Mouse (Mus musculus): ENCODE results near the gene Tbc1d30. TPM values are rescaled to one million over a fixed set of nuclear protein-coding genes. Genes with fewer than 3 reads are reported as not detected.

Tbc1d30 gene
- polyA plus RNA-seq, 1 experiment = 1.0 TPM

- Histone ChIP-seq H3K27ac (ENCODE audit: insufficient read depth, low read depth, low read length) (no peak overlapping the region), H3K36me3 (ENCODE audit: control insufficient read depth, insufficient read depth, low read length) (no peaks in the 10 kb centered on the region), H3K4me1 (ENCODE audit: control insufficient read depth, insufficient read depth, low read length) (peaks cover 14% of the 10 kb centered on the region; the same call in 1 of the 2 replicates), H3K27me3 (replicated peaks; ENCODE audit: control insufficient read depth, insufficient read depth, low read length) (no peaks in the 10 kb centered on the region), H3K4me3 (ENCODE audit: insufficient read depth, low read depth, low read length) (no peak overlapping the region)
- WGBS = 81% methylated on average over 13 of the region's 13 CpGs
- DNase-seq = no peak
- TF ChIP-seq CTCF (conservative IDR thresholded peaks at IDR 0.05; ENCODE audit: insufficient read depth, insufficient read length, low read depth, low read length) (no peak), POLR2A (IDR thresholded peaks at IDR 0.05; ENCODE audit: low read depth, low read length) (no peak)
These were observed 16.2 kb upstream of the Tbc1d30 start for GRCm38 (mm10) chr10:121367271-121367670.

DNA sequence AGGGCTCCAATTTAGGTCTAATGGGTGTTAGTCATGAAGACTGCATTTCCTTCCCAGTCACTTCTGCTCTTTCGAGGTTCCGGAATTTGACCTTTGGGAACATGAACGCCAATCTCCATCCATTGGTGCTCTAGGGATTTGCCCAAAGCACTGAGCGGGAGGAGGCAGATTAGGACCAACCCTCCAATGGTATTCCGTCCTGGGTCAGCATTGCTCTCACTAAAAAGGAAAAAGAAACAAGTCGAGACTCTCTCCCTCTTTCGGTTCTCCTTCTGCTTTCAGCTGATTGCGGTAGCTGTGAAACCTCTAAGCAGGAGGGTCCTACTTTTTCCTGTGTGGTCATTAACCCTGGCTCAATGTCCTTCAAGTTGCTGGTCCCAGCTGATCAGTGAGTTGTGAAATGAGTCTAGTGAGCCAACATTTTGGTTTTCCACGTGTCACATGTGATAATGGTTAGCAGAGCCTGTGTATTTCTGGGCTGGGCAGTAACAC is 14.7 kb upstream of the Tbc1d30 start:
- Histone ChIP-seq H3K4me3 (ENCODE audit: insufficient read depth, low read depth, low read length) (peak overlapping the region; percentile 96), H3K27ac (ENCODE audit: insufficient read depth, low read depth, low read length) (peak overlapping the region; percentile 94), H3K36me3 (ENCODE audit: control insufficient read depth, insufficient read depth, low read length) (no peaks in the 10 kb centered on the region), H3K4me1 (ENCODE audit: control insufficient read depth, insufficient read depth, low read length) (peaks cover 14% of the 10 kb centered on the region; the same call in 1 of the 2 replicates), H3K27me3 (replicated peaks; ENCODE audit: control insufficient read depth, insufficient read depth, low read length) (no peaks in the 10 kb centered on the region)
- 4% methylated on average over 9 of the region's 9 CpGs for WGBS
- TF ChIP-seq POLR2A (IDR thresholded peaks at IDR 0.05; ENCODE audit: low read depth, low read length) (no peak), CTCF (conservative IDR thresholded peaks at IDR 0.05; ENCODE audit: insufficient read depth, insufficient read length, low read depth, low read length) (no peak)
- DNase-seq = peak; percentile 82

- peaks cover 14% of the 10 kb centered on the region; the same call in 1 of the 2 replicates for H3K4me1 ChIP-seq (ENCODE audit: control insufficient read depth, insufficient read depth, low read length)
- H3K27me3 ChIP-seq (replicated peaks; ENCODE audit: control insufficient read depth, insufficient read depth, low read length) = no peaks in the 10 kb centered on the region
- TF ChIP-seq POLR2A (IDR thresholded peaks at IDR 0.05; ENCODE audit: low read depth, low read length) (peak; percentile 42), CTCF (conservative IDR thresholded peaks at IDR 0.05; ENCODE audit: insufficient read depth, insufficient read length, low read depth, low read length) (no peak)
- H3K4me3 ChIP-seq (ENCODE audit: insufficient read depth, low read depth, low read length) = peak within 1 kb of the TSS; percentile 96
- under 1% methylated on average over 71 of the region's 72 CpGs for WGBS
- DNase-seq = peak; percentile 91
- no peaks in the 10 kb centered on the region for H3K36me3 ChIP-seq (ENCODE audit: control insufficient read depth, insufficient read depth, low read length)
- H3K27ac ChIP-seq (ENCODE audit: insufficient read depth, low read depth, low read length) = peak within 1 kb of the TSS; percentile 94
These were observed 13.9 kb upstream of the Tbc1d30 start, which contains the start of gene Gns for GRCm38 (mm10) chr10:121364801-121365564. Gns (plus strand) TSS chr10:121365090.

DNA sequence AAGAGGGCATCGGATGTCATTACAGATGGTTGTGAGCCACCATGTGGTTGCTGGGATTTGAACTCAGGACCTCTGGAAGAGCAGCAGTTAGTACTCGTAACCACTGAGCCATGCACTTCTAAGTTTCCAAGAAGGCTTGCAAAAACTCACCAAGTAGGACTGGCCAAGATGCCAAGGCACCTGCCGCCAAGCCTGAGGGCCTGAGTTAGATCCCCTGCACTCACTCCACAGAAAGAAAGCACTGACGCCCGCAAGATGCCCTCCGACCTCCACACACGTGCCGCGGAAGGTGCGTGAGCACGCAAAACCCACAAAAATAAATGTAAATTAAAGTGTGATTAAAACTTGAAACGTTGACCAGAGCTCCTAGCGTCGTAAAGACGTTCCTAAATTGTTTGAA is 13.2 kb upstream of the Tbc1d30 start:
- Histone ChIP-seq H3K4me3 (ENCODE audit: insufficient read depth, low read depth, low read length) (peak overlapping the region; percentile 96; the same call in 1 of the 2 replicates), H3K36me3 (ENCODE audit: control insufficient read depth, insufficient read depth, low read length) (no peaks in the 10 kb centered on the region), H3K27me3 (replicated peaks; ENCODE audit: control insufficient read depth, insufficient read depth, low read length) (no peaks in the 10 kb centered on the region), H3K4me1 (ENCODE audit: control insufficient read depth, insufficient read depth, low read length) (peaks cover 13% of the 10 kb centered on the region; the same call in 1 of the 2 replicates), H3K27ac (ENCODE audit: insufficient read depth, low read depth, low read length) (peak overlapping the region; percentile 80; the same call in 1 of the 2 replicates)
- 19% methylated on average over 15 of the region's 15 CpGs for WGBS
- DNase-seq = no peak
- no peak for TF ChIP-seq POLR2A (IDR thresholded peaks at IDR 0.05; ENCODE audit: low read depth, low read length)
- TF ChIP-seq CTCF (conservative IDR thresholded peaks at IDR 0.05; ENCODE audit: insufficient read depth, insufficient read length, low read depth, low read length) = no peak

- WGBS = 89% methylated on average over 8 of the region's 8 CpGs
- Histone ChIP-seq H3K4me3 (ENCODE audit: insufficient read depth, low read depth, low read length) (no peak overlapping the region), H3K4me1 (ENCODE audit: control insufficient read depth, insufficient read depth, low read length) (peaks cover 9% of the 10 kb centered on the region; the same call in 1 of the 2 replicates), H3K36me3 (ENCODE audit: control insufficient read depth, insufficient read depth, low read length) (no peaks in the 10 kb centered on the region), H3K27ac (ENCODE audit: insufficient read depth, low read depth, low read length) (no peak overlapping the region), H3K27me3 (replicated peaks; ENCODE audit: control insufficient read depth, insufficient read depth, low read length) (no peaks in the 10 kb centered on the region)
- DNase-seq = no peak
- TF ChIP-seq CTCF (conservative IDR thresholded peaks at IDR 0.05; ENCODE audit: insufficient read depth, insufficient read length, low read depth, low read length) = no peak
- TF ChIP-seq POLR2A (IDR thresholded peaks at IDR 0.05; ENCODE audit: low read depth, low read length) = no peak
These were observed 12.1 kb upstream of the Tbc1d30 start for GRCm38 (mm10) chr10:121363201-121363600.

DNA sequence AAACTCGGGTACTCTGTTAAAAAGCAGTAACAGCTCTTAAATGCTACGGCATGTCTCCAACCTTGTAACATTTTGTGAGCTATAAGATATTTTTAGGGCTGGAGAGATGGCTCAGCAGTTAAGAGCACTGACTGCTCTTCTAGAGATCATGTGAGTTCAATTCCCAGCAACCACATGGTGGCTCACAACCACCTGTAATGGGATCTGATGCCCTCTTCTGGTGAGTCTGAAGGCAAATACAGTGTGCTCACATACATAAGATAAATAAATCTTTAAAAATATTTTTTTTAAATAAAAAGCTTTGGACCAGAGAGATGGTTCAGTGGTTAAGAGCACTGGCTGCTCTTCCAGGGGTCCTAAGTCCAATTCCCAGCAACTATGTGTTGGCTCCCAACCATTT is 9.3 kb upstream of the Tbc1d30 start:
- TF ChIP-seq CTCF (conservative IDR thresholded peaks at IDR 0.05; ENCODE audit: insufficient read depth, insufficient read length, low read depth, low read length) = no peak
- no peak for TF ChIP-seq POLR2A (IDR thresholded peaks at IDR 0.05; ENCODE audit: low read depth, low read length)
- no peaks in the 10 kb centered on the region for H3K27me3 ChIP-seq (replicated peaks; ENCODE audit: control insufficient read depth, insufficient read depth, low read length)
- no peak overlapping the region for H3K27ac ChIP-seq (ENCODE audit: insufficient read depth, low read depth, low read length)
- H3K36me3 ChIP-seq (ENCODE audit: control insufficient read depth, insufficient read depth, low read length) = no peaks in the 10 kb centered on the region
- 89% methylated on average over 2 of the region's 2 CpGs for WGBS
- H3K4me1 ChIP-seq (ENCODE audit: control insufficient read depth, insufficient read depth, low read length) = no peaks in the 10 kb centered on the region
- no peak overlapping the region for H3K4me3 ChIP-seq (ENCODE audit: insufficient read depth, low read depth, low read length)
- DNase-seq = no peak

DNA sequence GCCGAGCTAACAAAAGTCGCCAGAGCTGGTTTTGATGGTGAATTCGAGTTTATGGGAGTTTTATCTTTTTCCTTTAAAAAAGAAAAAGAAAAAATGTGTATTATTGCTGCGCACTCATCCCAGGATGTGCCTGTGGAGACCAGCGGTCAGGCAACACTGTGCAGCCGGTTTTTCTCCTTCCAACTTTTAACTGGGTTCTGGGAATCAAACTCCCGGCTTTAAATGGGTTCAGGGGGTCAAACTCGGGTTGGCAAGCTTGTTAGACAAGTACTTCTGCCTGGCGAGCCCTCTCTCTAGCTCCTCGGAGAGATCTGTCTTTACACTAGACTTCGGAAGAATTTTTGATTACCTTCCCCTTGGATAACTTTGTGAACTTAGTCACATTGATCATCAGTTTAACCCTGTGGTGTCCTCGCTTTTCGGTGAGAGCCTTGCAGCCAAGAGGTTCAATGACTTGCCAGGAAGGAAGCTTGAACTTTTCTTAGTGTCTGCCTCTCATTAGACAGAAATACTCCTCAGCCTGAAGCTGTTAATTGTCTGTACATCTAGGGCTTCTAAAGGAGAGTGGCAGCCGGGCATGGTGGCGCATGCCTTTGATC is 713 bp upstream of the Tbc1d30 start:
- TF ChIP-seq POLR2A (IDR thresholded peaks at IDR 0.05; ENCODE audit: low read depth, low read length) (no peak), CTCF (conservative IDR thresholded peaks at IDR 0.05; ENCODE audit: insufficient read depth, insufficient read length, low read depth, low read length) (no peak)
- peak; percentile 57 for DNase-seq
- H3K4me3 ChIP-seq (ENCODE audit: insufficient read depth, low read depth, low read length) = no peak overlapping the region
- no peaks in the 10 kb centered on the region for H3K36me3 ChIP-seq (ENCODE audit: control insufficient read depth, insufficient read depth, low read length)
- H3K27me3 ChIP-seq (replicated peaks; ENCODE audit: control insufficient read depth, insufficient read depth, low read length) = no peaks in the 10 kb centered on the region
- H3K27ac ChIP-seq (ENCODE audit: insufficient read depth, low read depth, low read length) = no peak overlapping the region
- WGBS = 33% methylated on average over 15 of the region's 15 CpGs
- peaks cover 5% of the 10 kb centered on the region; the same call in 1 of the 2 replicates for H3K4me1 ChIP-seq (ENCODE audit: control insufficient read depth, insufficient read depth, low read length)

Data from kidney, adult 2 months (tissue).